Mouse (Mus musculus) stomach, postnatal 0 days (tissue): ENCODE measurements around the gene Hnrnpa2b1. TPM values are rescaled to one million over a fixed set of nuclear protein-coding genes. Genes with fewer than 3 reads are reported as not detected.

Source experiments
- ATAC-seq: fragments of 200-750 bp; cut with Nextera tagmentation; 2 replicates; pipeline ENCODE4 v1.8.0; 2017; ENCODE audit not compliant: low FRiP score, low TSS enrichment
- DNase-seq: peaks from one replicate; pipeline ENCODE4 v3.0.0-alpha.2; 2016; ENCODE audit warnings: low spot score
- H3K27ac ChIP-seq: fragments of 300-500 bp; sonication (generic); replicated peaks from 2 replicates; pipeline ENCODE4 v1.5.1; 2014; ENCODE audit warnings: mild to moderate bottlenecking, control low read depth
- H3K27me3 ChIP-seq: fragments of 300-500 bp; sonication (generic); 2 replicates; pipeline ENCODE4 v1.6.1; 2014; ENCODE audit warnings: low read length; ENCODE audit not compliant: control insufficient read depth, insufficient read depth
- H3K36me3 ChIP-seq: fragments of 300-500 bp; sonication (generic); 2 replicates; pipeline ENCODE4 v1.6.1; 2014; ENCODE audit warnings: low read length, mixed read lengths; ENCODE audit not compliant: control insufficient read depth, insufficient read depth
- H3K4me1 ChIP-seq: fragments of 300-500 bp; sonication (generic); replicated peaks from 2 replicates; pipeline ENCODE4 v1.6.1; 2014; ENCODE audit warnings: antibody characterized with exemption; ENCODE audit not compliant: control insufficient read depth, insufficient read depth
- H3K4me2 ChIP-seq: fragments of 300-500 bp; sonication (generic); replicated peaks from 2 replicates; pipeline ENCODE4 v1.6.1; 2014; ENCODE audit warnings: low read depth, mild to moderate bottlenecking, control low read depth, moderate library complexity
- H3K4me3 ChIP-seq: fragments of 300-500 bp; sonication (generic); 2 replicates; pipeline ENCODE4 v1.5.1; 2014; ENCODE audit warnings: low read depth, low read length, control low read depth
- H3K9ac ChIP-seq: fragments of 300-500 bp; sonication (generic); 2 replicates; pipeline ENCODE4 v1.6.1; 2014; ENCODE audit warnings: mild to moderate bottlenecking, low read length, control low read depth, mixed read lengths
- H3K9me3 ChIP-seq: fragments of 300-500 bp; sonication (generic); 2 replicates; pipeline ENCODE4 v1.6.1; 2016; ENCODE audit warnings: low read length; ENCODE audit not compliant: control insufficient read depth
- CTCF ChIP-seq: IDR thresholded peaks from 2 replicates; pipeline ENCODE4 v1.5.1; 2016; ENCODE audit warnings: antibody characterized with exemption, low read depth, mild to moderate bottlenecking, moderate library complexity
- EP300 ChIP-seq: optimal IDR thresholded peaks from 2 replicates; pipeline ENCODE3; 2016; ENCODE audit warnings: antibody characterized with exemption
- WGBS: fragments of 180-500 bp; shearing (Covaris S2); extraction: QIAGEN DNeasy Blood & Tissue Kit; methylation state at CpG from one replicate; pipeline ENCODE4 v1.1.7; 2014; 5-methylcytosine and 5-hydroxymethylcytosine counted together
- polyA plus RNA-seq: library from polyadenylated mRNA; unstranded; fragments of >200 nt; fragmentation: Nextera tagmentation; extraction: Ambion mirVana; gene quantifications from 2 replicates; pipeline ENCODE4 v1.2.1, GENCODE M21; 2015

Hnrnpa2b1 gene
- polyA plus RNA-seq, 1 experiment from 2014 or later: 543 TPM

DNA sequence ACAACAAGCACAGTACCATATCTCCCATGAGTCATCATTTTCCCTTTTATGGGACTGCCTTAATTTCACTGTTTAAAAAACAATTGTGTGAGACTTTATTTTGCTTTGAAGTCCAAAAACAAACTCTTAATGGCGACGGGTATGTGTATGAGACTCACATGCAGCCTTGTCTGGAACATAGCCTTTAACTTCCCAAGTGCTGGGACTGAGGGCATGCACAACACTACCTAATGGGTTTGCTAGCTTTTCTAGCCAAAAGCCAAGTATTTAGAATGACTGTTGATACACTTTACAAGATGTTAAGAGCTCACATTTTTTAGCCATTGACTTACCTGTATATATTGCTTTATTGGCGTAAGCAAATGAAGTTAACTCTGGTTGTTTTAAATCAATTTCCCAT, 9.3 kb downstream of the Hnrnpa2b1 start:
- TF ChIP-seq EP300 (no peak), CTCF (no peak)
- H3K9ac ChIP-seq: no peak overlapping the region
- H3K9me3 ChIP-seq: no peaks in the 10 kb centered on the region
- H3K4me3 ChIP-seq: no peak overlapping the region
- H3K27me3 ChIP-seq: no peaks in the 10 kb centered on the region
- H3K4me2 ChIP-seq: no peak overlapping the region
- ATAC-seq (no peak), DNase-seq (no peak)
- WGBS: 74% methylated on average over 3 of the region's 3 CpGs
- no peaks in the 10 kb centered on the region for H3K4me1 ChIP-seq
- peaks cover 17% of the 10 kb centered on the region for H3K36me3 ChIP-seq
- H3K27ac ChIP-seq: no peak overlapping the region

DNA sequence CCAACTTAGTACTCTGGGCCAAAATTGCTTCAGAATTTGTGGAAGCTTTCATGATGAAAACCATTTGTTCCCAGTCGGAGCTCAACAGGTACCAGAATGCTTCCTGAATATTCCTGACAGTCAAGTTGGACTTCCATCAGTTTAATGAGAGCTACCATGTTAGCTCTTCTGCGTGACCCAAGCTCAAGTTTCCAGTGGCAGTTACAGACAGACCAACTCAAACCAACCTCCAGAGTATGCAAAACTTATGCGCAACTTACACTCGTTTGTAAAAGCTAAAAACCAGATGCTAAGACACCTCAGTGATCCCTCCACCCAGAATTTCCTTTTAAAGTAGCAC, 9.7 kb downstream of the Hnrnpa2b1 start:
- Histone ChIP-seq H3K4me3 (no peak overlapping the region), H3K4me2 (no peak overlapping the region), H3K27me3 (no peaks in the 10 kb centered on the region), H3K4me1 (no peaks in the 10 kb centered on the region), H3K27ac (no peak overlapping the region), H3K36me3 (peaks cover 17% of the 10 kb centered on the region), H3K9me3 (no peaks in the 10 kb centered on the region), H3K9ac (no peak overlapping the region)
- WGBS: 76% methylated on average over 4 of the region's 4 CpGs
- no peak for ATAC-seq
- TF ChIP-seq EP300: no peak
- no peak for TF ChIP-seq CTCF
- DNase-seq: no peak

DNA sequence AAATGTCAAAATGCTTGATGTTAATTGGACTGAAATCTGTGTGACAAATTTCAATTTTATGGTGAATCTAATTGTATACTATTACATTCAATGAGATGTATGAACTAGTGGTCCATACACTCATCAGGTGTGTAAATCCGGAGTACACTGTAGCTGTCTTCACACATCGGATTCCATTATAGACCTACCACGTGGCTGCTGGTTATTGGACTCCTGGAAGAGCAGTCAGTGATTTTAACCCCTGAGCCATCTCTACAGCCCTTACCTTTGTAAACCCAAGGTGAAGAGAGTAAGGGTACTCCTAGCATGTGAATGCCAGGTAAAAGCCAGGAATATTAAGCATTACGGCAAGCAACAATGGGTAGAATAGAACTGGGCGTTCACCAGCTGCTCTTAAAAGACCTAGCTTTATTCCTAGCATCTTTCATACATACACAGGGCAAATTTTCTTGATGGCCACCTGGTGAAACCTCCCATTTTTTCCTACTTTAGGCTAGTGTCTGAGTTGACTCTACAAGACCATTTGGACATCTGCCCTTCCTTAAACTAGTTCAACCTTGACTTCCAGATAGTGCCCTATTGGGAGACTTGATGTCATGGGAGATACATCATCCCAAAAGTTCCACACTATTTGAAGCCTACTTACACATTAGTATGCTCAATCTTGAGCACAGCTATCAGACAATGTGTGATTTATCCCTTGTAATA, 10.2 kb downstream of the Hnrnpa2b1 start:
- ATAC-seq: peak; percentile 61
- 39% methylated on average over 5 of the region's 5 CpGs for WGBS
- Histone ChIP-seq H3K27ac (no peak overlapping the region), H3K9ac (no peak overlapping the region), H3K4me2 (no peak overlapping the region), H3K36me3 (peaks cover 17% of the 10 kb centered on the region), H3K4me3 (no peak overlapping the region), H3K9me3 (no peaks in the 10 kb centered on the region), H3K4me1 (no peaks in the 10 kb centered on the region), H3K27me3 (no peaks in the 10 kb centered on the region)
- no peak for DNase-seq
- TF ChIP-seq CTCF (no peak), EP300 (no peak)

DNA sequence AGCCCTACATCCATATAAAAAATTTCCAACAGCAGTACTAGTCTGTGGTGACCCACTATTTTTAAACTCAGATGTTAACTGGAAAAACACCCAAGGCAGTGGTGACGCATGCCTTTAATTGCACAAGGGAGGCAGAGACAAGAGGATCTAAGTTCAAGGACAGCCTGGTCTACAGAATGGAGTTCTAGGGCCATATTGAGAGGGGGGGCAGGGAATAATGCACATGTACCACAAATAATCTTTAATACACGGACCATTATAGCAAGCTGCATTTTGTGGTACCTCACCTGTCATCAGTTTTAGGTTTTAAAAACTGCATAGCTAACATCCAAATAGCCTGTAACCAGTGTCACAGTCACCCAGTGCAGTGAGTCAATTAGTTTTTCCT, 10.8 kb downstream of the Hnrnpa2b1 start:
- H3K27ac ChIP-seq: no peak overlapping the region
- H3K9me3 ChIP-seq: no peaks in the 10 kb centered on the region
- 58% methylated on average over 2 of the region's 2 CpGs for whole genome bisulfite sequencing
- peaks cover 16% of the 10 kb centered on the region for H3K36me3 ChIP-seq
- no peak overlapping the region for H3K4me3 ChIP-seq
- ATAC-seq (peak; percentile 52), DNase-seq (no peak)
- H3K4me2 ChIP-seq: no peak overlapping the region
- H3K27me3 ChIP-seq: no peaks in the 10 kb centered on the region
- no peak overlapping the region for H3K9ac ChIP-seq
- TF ChIP-seq EP300 (no peak), CTCF (no peak)
- H3K4me1 ChIP-seq: no peaks in the 10 kb centered on the region

DNA sequence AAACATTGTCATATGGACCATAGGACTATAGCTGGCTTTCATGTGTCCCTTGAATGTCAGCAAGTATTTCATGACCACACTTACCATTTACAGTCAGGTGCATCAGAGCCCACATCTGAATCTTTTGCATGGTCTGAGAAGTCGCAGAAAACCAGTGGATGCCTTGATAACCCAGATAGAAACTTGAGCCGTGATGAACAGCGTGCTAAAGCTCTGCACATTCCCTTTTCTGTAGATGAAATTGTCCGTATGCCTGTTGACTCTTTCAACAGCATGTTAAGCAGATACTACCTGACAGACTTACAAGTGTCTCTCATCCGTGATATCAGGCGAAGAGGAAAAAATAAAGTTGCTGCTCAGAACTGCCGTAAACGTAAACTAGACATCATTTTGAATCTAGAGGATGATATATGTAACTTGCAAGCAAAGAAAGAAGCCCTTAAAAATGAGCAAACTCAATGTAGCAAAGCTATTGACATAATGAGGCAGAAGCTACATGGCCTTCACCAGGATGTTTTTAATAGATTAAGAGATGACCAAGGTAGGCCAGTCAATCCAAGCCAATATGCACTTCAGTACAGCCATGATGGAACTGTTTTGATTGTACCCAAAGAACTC, 11.8 kb downstream of the Hnrnpa2b1 start:
- no peak overlapping the region for H3K27ac ChIP-seq
- H3K9me3 ChIP-seq: no peaks in the 10 kb centered on the region
- no peak overlapping the region for H3K4me2 ChIP-seq
- H3K9ac ChIP-seq: no peak overlapping the region
- H3K4me1 ChIP-seq: no peaks in the 10 kb centered on the region
- 70% methylated on average over 8 of the region's 8 CpGs for WGBS
- H3K36me3 ChIP-seq: peaks cover 12% of the 10 kb centered on the region
- no peak overlapping the region for H3K4me3 ChIP-seq
- TF ChIP-seq EP300 (no peak), CTCF (no peak)
- H3K27me3 ChIP-seq: no peaks in the 10 kb centered on the region
- ATAC-seq (no peak), DNase-seq (no peak)

DNA sequence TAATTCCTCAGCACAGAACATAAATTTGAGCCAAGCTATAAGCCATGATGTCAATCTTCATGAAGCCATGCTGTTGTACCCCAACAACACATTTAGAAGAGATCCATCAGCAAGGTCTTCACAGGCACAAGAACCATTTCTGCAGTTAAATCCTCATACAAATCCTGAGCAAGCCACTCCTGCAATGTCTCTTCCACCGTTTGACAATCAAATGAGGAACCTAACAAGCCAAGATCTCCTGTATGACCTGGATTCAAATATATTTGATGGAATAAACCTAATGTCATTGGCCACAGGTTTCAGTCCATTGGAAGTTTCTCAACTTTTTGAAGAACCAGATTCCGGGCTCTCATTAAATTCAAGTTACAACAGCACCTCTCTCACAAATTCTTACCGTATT, 12.4 kb downstream of the Hnrnpa2b1 start:
- Histone ChIP-seq H3K4me2 (no peak overlapping the region), H3K36me3 (peaks cover 12% of the 10 kb centered on the region), H3K4me3 (no peak overlapping the region), H3K9me3 (no peaks in the 10 kb centered on the region), H3K27me3 (no peaks in the 10 kb centered on the region), H3K9ac (no peak overlapping the region), H3K27ac (no peak overlapping the region), H3K4me1 (no peaks in the 10 kb centered on the region)
- TF ChIP-seq CTCF (no peak), EP300 (no peak)
- WGBS: 67% methylated on average over 3 of the region's 3 CpGs
- DNase-seq: no peak
- ATAC-seq: no peak
